Mouse (Mus musculus): ENCODE measurements around the gene Msh6. TPM values are rescaled to one million over a fixed set of nuclear protein-coding genes. Genes with fewer than 3 reads are reported as not detected.
A peak's percentile ranks its signal among the peaks of the same experiment; 100 is the strongest.
"Not testable (repeated sequence)": the region's sequence is repeated elsewhere in the genome, so short reads cannot be mapped to it uniquely, and the experiment has no call there.

Gene Msh6
- polyA plus RNA-seq, 1 experiment from 2014 or later, result 8.4 TPM

DNA sequence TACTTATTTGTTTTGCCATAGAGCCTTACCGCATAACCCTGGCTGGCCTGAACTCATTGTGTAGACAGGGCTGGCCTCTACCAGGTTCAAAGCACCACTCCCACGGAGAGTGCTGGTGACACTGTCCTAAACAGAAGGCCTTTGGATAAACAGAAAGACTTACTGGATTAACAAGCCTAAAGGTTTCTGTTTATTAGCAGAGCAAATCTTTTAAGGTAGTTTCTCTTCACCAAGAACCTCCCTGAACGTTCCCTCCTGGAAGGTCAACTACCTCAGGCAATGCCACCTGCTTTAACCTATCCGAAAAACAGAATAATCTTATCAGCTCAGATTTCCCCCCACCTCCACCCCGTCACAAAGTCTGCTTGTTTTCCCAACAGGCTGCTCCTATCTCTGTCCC is 2.0 kb upstream of the Msh6 start:
- 68% methylated on average over 5 of the region's 5 CpGs for WGBS
- Histone ChIP-seq H3K27ac (ENCODE audit: low read length) (no peak overlapping the region), H3K27me3 (replicated peaks; ENCODE audit: insufficient read depth, low read length) (no peaks in the 10 kb centered on the region)

DNA sequence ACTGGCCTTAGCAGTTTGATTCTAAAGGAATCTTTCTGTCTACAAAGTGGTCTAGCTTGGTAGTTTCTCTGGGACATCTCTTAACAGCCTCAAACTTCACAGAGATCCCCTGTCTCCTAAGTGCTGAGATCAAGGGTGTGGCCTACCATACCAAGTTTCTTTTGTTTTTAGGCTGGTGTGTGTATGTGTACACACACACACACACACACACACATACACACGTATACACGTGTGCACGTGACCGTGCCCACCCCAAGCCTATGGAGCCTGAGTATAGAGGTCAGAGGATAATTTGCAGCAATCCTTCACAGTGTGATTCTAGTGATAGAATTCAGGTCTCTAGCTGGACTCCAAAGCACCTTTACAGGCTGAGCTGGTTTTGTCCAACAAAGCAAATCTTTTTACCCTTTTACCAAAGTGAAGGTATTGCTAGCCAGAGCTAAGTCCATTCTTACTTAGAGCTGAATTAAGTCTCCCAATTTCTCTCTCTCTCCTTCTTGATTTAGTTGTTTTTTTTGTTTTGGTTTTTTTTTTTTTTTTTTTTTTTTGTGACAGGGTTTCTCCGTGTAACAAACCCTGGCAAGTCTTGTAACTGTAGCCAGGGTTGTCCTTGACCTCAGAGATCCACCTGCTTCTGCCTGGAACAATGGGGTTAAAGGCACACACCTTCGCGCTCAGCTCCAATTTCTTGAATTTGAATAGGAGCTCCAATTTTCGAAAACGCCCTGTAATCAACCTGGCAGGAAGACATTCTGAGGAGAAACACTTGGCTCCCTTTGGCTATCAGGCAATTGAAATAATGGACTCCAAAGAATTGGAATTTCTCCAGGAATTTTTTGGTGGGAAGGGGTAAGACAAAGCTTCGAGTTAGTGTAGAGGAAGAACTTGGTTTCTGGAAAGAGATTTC is 1.3 kb upstream of the Msh6 start:
- Histone ChIP-seq H3K9ac (replicated peaks; ENCODE audit: low read depth) (no peak overlapping the region), H3K9me3 (ENCODE audit: low read length) (no peaks in the 10 kb centered on the region), H3K4me1 (ENCODE audit: insufficient read depth, low read depth, low read length) (no peaks in the 10 kb centered on the region), H3K27ac (ENCODE audit: low read length) (no peak overlapping the region), H3K4me3 (ENCODE audit: low read depth, low read length) (no peak overlapping the region), H3K36me3 (ENCODE audit: insufficient read depth, low read length) (no peaks in the 10 kb centered on the region), H3K4me2 (replicated peaks; ENCODE audit: low read depth, low read length) (peak overlapping the region; percentile 92; the same call in 1 of the 2 replicates), H3K27me3 (replicated peaks; ENCODE audit: insufficient read depth, low read length) (no peaks in the 10 kb centered on the region)
- DNase-seq (ENCODE audit: low spot score) (no peak), ATAC-seq (no peak)
- 70% methylated on average over 10 of the region's 10 CpGs for WGBS
- TF ChIP-seq CTCF (IDR thresholded peaks at IDR 0.05) (no peak), EP300 (IDR thresholded peaks at IDR 0.05) (no peak)

More for the DNA sequence above, 2.0 kb upstream of the Msh6 start:
- H3K4me3 ChIP-seq (ENCODE audit: low read depth, low read length), result no peak overlapping the region
- no peaks in the 10 kb centered on the region for H3K36me3 ChIP-seq (ENCODE audit: insufficient read depth, low read length)
- no peaks in the 10 kb centered on the region for H3K4me1 ChIP-seq (ENCODE audit: insufficient read depth, low read depth, low read length)
- TF ChIP-seq EP300 (IDR thresholded peaks at IDR 0.05) (no peak), CTCF (IDR thresholded peaks at IDR 0.05) (no peak)
- H3K9ac ChIP-seq (replicated peaks; ENCODE audit: low read depth), result no peak overlapping the region
- no peak overlapping the region for H3K4me2 ChIP-seq (replicated peaks; ENCODE audit: low read depth, low read length)
- ATAC-seq, result no peak
- no peak for DNase-seq (ENCODE audit: low spot score)
- H3K9me3 ChIP-seq (ENCODE audit: low read length), result no peaks in the 10 kb centered on the region

DNA sequence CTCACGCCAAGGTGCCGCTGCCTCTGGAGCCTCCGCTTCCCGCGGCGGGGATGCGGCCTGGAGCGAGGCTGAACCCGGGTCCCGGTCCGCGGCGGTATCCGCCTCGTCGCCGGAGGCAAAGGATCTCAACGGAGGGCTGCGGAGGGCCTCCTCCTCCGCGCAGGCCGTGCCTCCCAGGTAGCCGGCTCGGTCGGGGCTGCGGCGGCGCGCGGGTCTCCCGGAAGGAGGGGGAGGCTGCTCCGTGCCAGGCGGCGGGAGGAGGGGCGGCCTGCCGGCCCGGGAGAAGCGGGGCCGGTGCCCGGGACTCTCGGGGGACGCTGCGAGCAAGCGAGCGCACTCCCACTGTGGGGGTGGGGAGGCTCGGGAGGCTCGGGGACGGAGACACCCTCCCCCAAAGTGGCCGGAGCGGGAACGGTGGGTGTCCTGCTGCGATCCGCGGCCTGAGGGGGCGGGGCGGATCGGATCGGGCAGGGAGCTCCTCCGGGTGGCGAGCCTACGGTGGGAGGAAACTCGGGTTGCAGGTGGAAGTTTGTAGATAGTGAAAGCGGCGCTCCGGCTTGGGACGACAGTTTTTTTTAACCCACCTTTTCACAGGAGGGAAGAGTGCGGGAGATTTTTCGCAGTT is 479 bp downstream of the Msh6 start:
- 2% methylated on average over 44 of the region's 68 CpGs for WGBS
- Histone ChIP-seq H3K4me1 (ENCODE audit: insufficient read depth, low read depth, low read length) (no peaks in the 10 kb centered on the region), H3K36me3 (ENCODE audit: insufficient read depth, low read length) (no peaks in the 10 kb centered on the region), H3K27me3 (replicated peaks; ENCODE audit: insufficient read depth, low read length) (no peaks in the 10 kb centered on the region), H3K9me3 (ENCODE audit: low read length) (no peaks in the 10 kb centered on the region), H3K4me3 (ENCODE audit: low read depth, low read length) (peak overlapping the region; percentile 98), H3K9ac (replicated peaks; ENCODE audit: low read depth) (peak overlapping the region; percentile 55), H3K4me2 (replicated peaks; ENCODE audit: low read depth, low read length) (peak overlapping the region; percentile 92), H3K27ac (ENCODE audit: low read length) (peak overlapping the region; percentile 62)
- 0 out of 2 replicates have a peak, but pooled peaks have one; percentile 2 for TF ChIP-seq CTCF (IDR thresholded peaks at IDR 0.05)
- TF ChIP-seq EP300 (IDR thresholded peaks at IDR 0.05), result no peak
- DNase-seq (ENCODE audit: low spot score), result peak; percentile 65
- peak; percentile 47 for ATAC-seq

DNA sequence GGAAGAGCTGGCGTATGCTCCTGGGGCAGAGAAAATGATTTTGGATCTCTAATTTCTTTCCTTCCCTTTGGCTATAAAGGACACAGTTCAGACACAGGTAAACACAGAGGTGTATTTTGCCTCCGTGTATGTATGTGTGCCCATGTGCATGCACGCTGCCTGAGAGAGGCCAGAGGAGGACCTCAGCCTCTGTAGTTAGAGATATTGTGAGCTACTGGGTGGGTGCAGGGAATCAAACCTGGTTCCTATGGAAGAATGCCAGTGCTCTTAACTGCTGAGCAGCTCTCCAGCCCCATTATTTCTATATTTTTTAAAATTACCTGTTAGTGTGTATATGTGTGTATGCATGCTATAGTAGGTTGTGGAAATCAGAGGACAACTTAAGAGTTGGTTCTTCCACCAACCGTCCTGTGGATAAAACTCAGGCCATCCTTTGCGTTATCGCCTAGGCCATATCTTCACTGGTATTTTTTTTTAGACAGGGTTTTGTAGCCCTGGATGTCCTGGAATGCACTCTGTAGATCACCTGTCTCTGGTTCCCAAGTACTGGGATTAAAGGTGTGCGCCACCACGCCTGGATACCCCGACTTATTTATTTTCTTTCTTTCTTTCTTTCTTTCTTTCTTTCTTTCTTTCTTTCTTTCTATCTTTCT is 1.4 kb downstream of the Msh6 start:
- TF ChIP-seq CTCF (IDR thresholded peaks at IDR 0.05) (no peak), EP300 (IDR thresholded peaks at IDR 0.05) (no peak)
- H3K9ac ChIP-seq (replicated peaks; ENCODE audit: low read depth), result no peak overlapping the region
- H3K36me3 ChIP-seq (ENCODE audit: insufficient read depth, low read length), result no peaks in the 10 kb centered on the region
- H3K27ac ChIP-seq (ENCODE audit: low read length), result peak overlapping the region; percentile 62; the same call in 1 of the 2 replicates
- DNase-seq (ENCODE audit: low spot score) (no peak), ATAC-seq (no peak)
- H3K27me3 ChIP-seq (replicated peaks; ENCODE audit: insufficient read depth, low read length), result no peaks in the 10 kb centered on the region
- no peaks in the 10 kb centered on the region for H3K4me1 ChIP-seq (ENCODE audit: insufficient read depth, low read depth, low read length)
- whole genome bisulfite sequencing, result 65% methylated on average over 9 of the region's 9 CpGs
- H3K4me2 ChIP-seq (replicated peaks; ENCODE audit: low read depth, low read length), result peak overlapping the region; percentile 92
- H3K4me3 ChIP-seq (ENCODE audit: low read depth, low read length), result peak overlapping the region; percentile 98; the same call in 1 of the 2 replicates
- no peaks in the 10 kb centered on the region for H3K9me3 ChIP-seq (ENCODE audit: low read length)

DNA sequence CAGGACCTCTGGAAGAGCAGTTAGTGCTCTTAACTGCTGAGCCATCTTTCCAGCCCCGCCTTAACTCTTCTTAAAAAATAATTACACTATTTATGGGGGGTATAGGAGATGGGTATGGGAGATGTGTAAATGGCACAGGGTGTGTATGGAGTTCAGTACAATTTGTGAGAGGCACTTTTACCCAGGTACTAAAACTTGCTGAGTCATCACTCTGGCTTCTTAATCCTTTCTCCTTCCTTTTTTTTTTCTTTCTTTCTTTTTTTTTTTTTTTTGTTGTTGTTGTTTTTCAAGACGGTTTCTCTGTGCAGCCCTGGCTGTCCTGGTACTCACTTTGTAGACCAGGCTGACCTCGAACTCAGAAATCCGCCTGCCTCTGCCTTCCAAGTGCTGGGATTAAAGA is 2.1 kb downstream of the Msh6 start:
- H3K27ac ChIP-seq (ENCODE audit: low read length); H3K4me1 ChIP-seq (ENCODE audit: insufficient read depth, low read depth, low read length); H3K9ac ChIP-seq (replicated peaks; ENCODE audit: low read depth); H3K4me3 ChIP-seq (ENCODE audit: low read depth, low read length); H3K27me3 ChIP-seq (replicated peaks; ENCODE audit: insufficient read depth, low read length); H3K36me3 ChIP-seq (ENCODE audit: insufficient read depth, low read length); H3K4me2 ChIP-seq (replicated peaks; ENCODE audit: low read depth, low read length); DNase-seq (ENCODE audit: low spot score); H3K9me3 ChIP-seq (ENCODE audit: low read length); ATAC-seq: not testable (repeated sequence)
- WGBS, result 85% methylated on average over 4 of the region's 4 CpGs

DNA sequence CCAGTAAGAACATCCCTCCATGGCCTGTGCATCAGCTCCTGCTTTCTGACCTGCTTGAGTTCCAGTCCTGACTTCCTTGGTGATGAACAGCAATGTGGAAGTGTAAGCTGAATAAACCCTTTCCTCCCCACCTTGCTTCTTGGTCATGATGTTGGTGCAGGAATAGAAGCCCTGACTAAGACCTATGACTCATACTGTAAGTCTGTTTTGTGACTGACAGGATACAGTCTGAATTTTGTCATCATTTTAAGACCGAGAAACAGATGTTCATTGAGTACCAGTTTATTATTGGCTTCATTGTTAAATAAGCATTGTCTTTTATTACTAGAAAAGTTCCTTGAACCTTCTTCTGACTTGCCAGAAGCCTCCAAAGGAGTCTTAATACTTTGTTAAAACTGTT is 4.8 kb downstream of the Msh6 start:
- H3K27me3 ChIP-seq (replicated peaks; ENCODE audit: insufficient read depth, low read length); DNase-seq (ENCODE audit: low spot score); H3K4me3 ChIP-seq (ENCODE audit: low read depth, low read length); H3K9ac ChIP-seq (replicated peaks; ENCODE audit: low read depth); H3K36me3 ChIP-seq (ENCODE audit: insufficient read depth, low read length); ATAC-seq; H3K27ac ChIP-seq (ENCODE audit: low read length); H3K4me2 ChIP-seq (replicated peaks; ENCODE audit: low read depth, low read length); H3K9me3 ChIP-seq (ENCODE audit: low read length); H3K4me1 ChIP-seq (ENCODE audit: insufficient read depth, low read depth, low read length): not testable (repeated sequence)
- WGBS, result 51% methylated on average over 1 of the region's 1 CpGs

Measured in lung, postnatal 0 days (tissue).